Mouse (Mus musculus) bone marrow macrophage, adult 2 months (primary cell): ENCODE data around the gene Fbxl13.

Experiments
- CTCF ChIP-seq: IDR thresholded peaks from 2 replicates; pipeline ENCODE4 v1.5.1; 2012; ENCODE audit warnings: low read depth, mild to moderate bottlenecking, low read length, moderate library complexity
- POLR2A ChIP-seq: IDR thresholded peaks from 2 replicates; pipeline ENCODE4 v1.6.1; 2012; ENCODE audit warnings: mild to moderate bottlenecking, low read depth, low read length, borderline replicate concordance

DNA sequence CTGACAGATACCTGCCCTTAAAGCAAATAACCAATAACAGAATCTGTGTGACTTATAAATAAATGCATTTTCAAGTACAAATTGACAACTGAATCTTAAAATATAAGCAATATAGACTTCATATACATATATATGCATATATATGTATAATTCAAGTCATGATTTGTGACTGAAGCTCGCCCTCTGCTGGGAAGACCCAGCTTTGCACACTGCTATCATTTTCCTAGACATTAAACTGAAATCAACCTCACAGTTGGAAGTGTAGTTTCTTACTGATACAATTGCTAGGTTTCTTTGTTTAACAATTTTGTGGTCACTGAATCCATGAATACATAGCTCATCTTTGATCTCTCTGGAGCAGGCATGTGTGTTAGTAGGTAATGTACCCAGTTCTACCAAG lies 4.5 kb downstream of the Fbxl13 start:
- no peak for TF ChIP-seq CTCF
- no peak for TF ChIP-seq POLR2A
